Mouse (Mus musculus) retina, postnatal 7 days (tissue): ENCODE results near the gene Slc4a3.

ENCODE experiments used
- DNase-seq: peaks from one replicate; pipeline ENCODE4 v3.0.0-alpha.2; 2012; ENCODE audit warnings: low read depth, low spot score

The Slc4a3 gene

GRCm38 (mm10) chr1:75545965-75546956, at the start of gene Slc4a3:
TSS of gene Slc4a3 (plus strand) at chr1:75546266.
- DNase-seq: peak; percentile 42

GRCm38 (mm10) chr1:75498897-75499296, 47.2 kb upstream of the Slc4a3 start:
- DNase-seq: no peak

- no peak for DNase-seq
Observed at GRCm38 (mm10) chr1:75499441-75499840, 46.6 kb upstream of the Slc4a3 start.

GRCm38 (mm10) chr1:75501905-75502304, 44.2 kb upstream of the Slc4a3 start:
- DNase-seq: no peak

- no peak for DNase-seq
Observed at GRCm38 (mm10) chr1:75502945-75503650, 43.0 kb upstream of the Slc4a3 start.

GRCm38 (mm10) chr1:75503651-75503980, 42.5 kb upstream of the Slc4a3 start:
- DNase-seq: no peak

- DNase-seq: no peak
Observed at GRCm38 (mm10) chr1:75504256-75505045, 41.6 kb upstream of the Slc4a3 start.

GRCm38 (mm10) chr1:75505159-75505955, 40.7 kb upstream of the Slc4a3 start:
- peak; percentile 37 for DNase-seq

- peak; percentile 46 for DNase-seq
Observed at GRCm38 (mm10) chr1:75505956-75506831, 39.9 kb upstream of the Slc4a3 start, which contains the start of gene Obsl1. TSS of gene Obsl1 (minus strand) at chr1:75506452.

GRCm38 (mm10) chr1:75507006-75507405, 39.1 kb upstream of the Slc4a3 start, which contains the start of gene Inha:
TSS of gene Inha (plus strand) at chr1:75507077.
- DNase-seq: no peak

- no peak for DNase-seq
Observed at GRCm38 (mm10) chr1:75509586-75509985, 36.5 kb upstream of the Slc4a3 start.

GRCm38 (mm10) chr1:75510154-75510553, 35.9 kb upstream of the Slc4a3 start:
- DNase-seq: no peak

GRCm38 (mm10) chr1:75511437-75512210, 34.4 kb upstream of the Slc4a3 start:
- no peak for DNase-seq

GRCm38 (mm10) chr1:75512550-75512949, 33.5 kb upstream of the Slc4a3 start:
- no peak for DNase-seq

GRCm38 (mm10) chr1:75516703-75517380, 29.2 kb upstream of the Slc4a3 start:
- DNase-seq: no peak

GRCm38 (mm10) chr1:75517984-75518383, 28.1 kb upstream of the Slc4a3 start:
- no peak for DNase-seq

GRCm38 (mm10) chr1:75518427-75518826, 27.6 kb upstream of the Slc4a3 start:
- DNase-seq: no peak

- DNase-seq: no peak
Observed at GRCm38 (mm10) chr1:75519576-75519975, 26.5 kb upstream of the Slc4a3 start.
